Mouse (Mus musculus) stomach, embryonic 16.5 days (tissue): Measurements from ENCODE around the gene Hist1h2bg. TPM values are rescaled to one million over a fixed set of nuclear protein-coding genes. Genes with fewer than 3 reads are reported as not detected.

ENCODE experiments used
- ATAC-seq: fragments of 200-750 bp; cut with Nextera tagmentation; 2 replicates; pipeline ENCODE4 v1.8.0; 2017; ENCODE audit warnings: moderate number of reproducible peaks, moderate TSS enrichment; ENCODE audit not compliant: insufficient read depth, low FRiP score
- H3K27ac ChIP-seq: fragments of 300-500 bp; sonication (generic); 2 replicates; pipeline ENCODE4 v1.5.1; 2014; ENCODE audit warnings: low read length
- H3K27me3 ChIP-seq: fragments of 300-500 bp; sonication (generic); 2 replicates; pipeline ENCODE4 v1.6.1; 2014; ENCODE audit warnings: low read length, control low read depth, mixed read lengths; ENCODE audit not compliant: control insufficient read depth, insufficient read depth
- H3K36me3 ChIP-seq: fragments of 300-500 bp; sonication (generic); 2 replicates; pipeline ENCODE4 v1.6.1; 2014; ENCODE audit warnings: low read length; ENCODE audit not compliant: control insufficient read depth, insufficient read depth
- H3K4me1 ChIP-seq: fragments of 300-500 bp; sonication (generic); 2 replicates; pipeline ENCODE4 v1.6.1; 2014; ENCODE audit warnings: low read length, control low read depth, mixed read lengths; ENCODE audit not compliant: control insufficient read depth, insufficient read depth
- H3K4me2 ChIP-seq: fragments of 300-500 bp; sonication (generic); 2 replicates; pipeline ENCODE4 v1.6.1; 2014; ENCODE audit warnings: low read depth, low read length, mixed read lengths
- H3K4me3 ChIP-seq: fragments of 300-500 bp; sonication (generic); replicated peaks from 2 replicates; pipeline ENCODE4 v1.5.1; 2014; ENCODE audit warnings: mild to moderate bottlenecking, low read length
- H3K9ac ChIP-seq: fragments of 300-500 bp; sonication (generic); 2 replicates; pipeline ENCODE4 v1.6.1; 2014; ENCODE audit warnings: low read length
- H3K9me3 ChIP-seq: fragments of 300-500 bp; sonication (generic); replicated peaks from 2 replicates; pipeline ENCODE4 v1.6.1; 2016; ENCODE audit warnings: low read length, control low read depth; ENCODE audit not compliant: control insufficient read depth
- WGBS: fragments of 180-500 bp; shearing (Covaris S2); extraction: QIAGEN DNeasy Blood & Tissue Kit; methylation state at CpG from one replicate; pipeline ENCODE4 v1.1.7; 2014; 5-methylcytosine and 5-hydroxymethylcytosine counted together
- polyA plus RNA-seq: library from polyadenylated mRNA; unstranded; fragments of >200 nt; fragmentation: Nextera tagmentation; extraction: Ambion mirVana; gene quantifications from 2 replicates; pipeline ENCODE4 v1.2.1, GENCODE M21; 2015

The Hist1h2bg gene
- 16.8 and 17.5 TPM in 2 replicates for polyA plus RNA-seq

- Histone ChIP-seq H3K9me3 (no peaks in the 10 kb centered on the region), H3K36me3 (no peaks in the 10 kb centered on the region), H3K27me3 (no peaks in the 10 kb centered on the region), H3K4me3 (peak within 1 kb of the TSS; percentile 54), H3K4me2 (peak within 1 kb of the TSS; percentile 75), H3K27ac (peak within 1 kb of the TSS; percentile 95), H3K9ac (peak within 1 kb of the TSS; percentile 70), H3K4me1 (peaks cover 23% of the 10 kb centered on the region)
- WGBS = under 1% methylated on average over 18 of the region's 18 CpGs
- peak; percentile 91 for ATAC-seq
Measured at GRCm38 (mm10) chr13:23571022-23571503, at the start of gene Hist1h2bg, which contains the start of gene Hist1h2ae. Gene Hist1h2bg, plus strand, starts transcription at chr13:23571396. Gene Hist1h2ae, minus strand, starts transcription at chr13:23571220.

- Histone ChIP-seq H3K4me1 (peaks cover 4% of the 10 kb centered on the region; the same call in 1 of the 2 replicates), H3K9me3 (no peaks in the 10 kb centered on the region), H3K36me3 (no peaks in the 10 kb centered on the region), H3K4me2 (peak overlapping the region; percentile 42), H3K9ac (no peak overlapping the region), H3K4me3 (0 out of 2 replicates have a peak overlapping the region, but pooled peaks have one; percentile 5), H3K27me3 (no peaks in the 10 kb centered on the region), H3K27ac (no peak overlapping the region)
- no peak for ATAC-seq
- 1% methylated on average over 14 of the region's 14 CpGs for WGBS
Measured at GRCm38 (mm10) chr13:23521703-23522102, 49.5 kb upstream of the Hist1h2bg start.

GRCm38 (mm10) chr13:23523976-23524375 is 47.2 kb upstream of the Hist1h2bg start:
- no peak overlapping the region for H3K4me2 ChIP-seq
- 44% methylated on average over 5 of the region's 5 CpGs for WGBS
- H3K36me3 ChIP-seq = no peaks in the 10 kb centered on the region
- no peak overlapping the region for H3K9ac ChIP-seq
- ATAC-seq = no peak
- H3K9me3 ChIP-seq = no peaks in the 10 kb centered on the region
- no peak overlapping the region for H3K27ac ChIP-seq
- H3K4me3 ChIP-seq = no peak overlapping the region
- H3K27me3 ChIP-seq = no peaks in the 10 kb centered on the region
- peaks cover 6% of the 10 kb centered on the region; the same call in 1 of the 2 replicates for H3K4me1 ChIP-seq

GRCm38 (mm10) chr13:23524654-23525053 is 46.5 kb upstream of the Hist1h2bg start:
- H3K27ac ChIP-seq = no peak overlapping the region
- no peak overlapping the region for H3K4me3 ChIP-seq
- H3K4me2 ChIP-seq = no peak overlapping the region
- no peaks in the 10 kb centered on the region for H3K36me3 ChIP-seq
- peaks cover 8% of the 10 kb centered on the region for H3K4me1 ChIP-seq
- H3K27me3 ChIP-seq = no peaks in the 10 kb centered on the region
- WGBS = 11% methylated on average over 5 of the region's 5 CpGs
- no peak overlapping the region for H3K9ac ChIP-seq
- ATAC-seq = no peak
- H3K9me3 ChIP-seq = no peaks in the 10 kb centered on the region

- 4% methylated on average over 10 of the region's 10 CpGs for WGBS
- H3K27me3 ChIP-seq = no peaks in the 10 kb centered on the region
- H3K9ac ChIP-seq = 0 out of 2 replicates have a peak overlapping the region, but pooled peaks have one; percentile 46
- H3K4me2 ChIP-seq = peak overlapping the region; percentile 63
- H3K4me3 ChIP-seq = peak overlapping the region; percentile 55
- H3K36me3 ChIP-seq = no peaks in the 10 kb centered on the region
- H3K27ac ChIP-seq = no peak overlapping the region
- ATAC-seq = no peak
- H3K4me1 ChIP-seq = peaks cover 8% of the 10 kb centered on the region
- H3K9me3 ChIP-seq = no peaks in the 10 kb centered on the region
Measured at GRCm38 (mm10) chr13:23525901-23526300, 45.3 kb upstream of the Hist1h2bg start.

- Histone ChIP-seq H3K27ac (peak overlapping the region; percentile 76), H3K9ac (peak overlapping the region; percentile 65), H3K4me3 (peak overlapping the region; percentile 55), H3K9me3 (no peaks in the 10 kb centered on the region), H3K4me2 (peak overlapping the region; percentile 63), H3K4me1 (peaks cover 8% of the 10 kb centered on the region), H3K27me3 (no peaks in the 10 kb centered on the region), H3K36me3 (no peaks in the 10 kb centered on the region)
- 1% methylated on average over 17 of the region's 17 CpGs for WGBS
- ATAC-seq = no peak; the same call in 1 of the 2 replicates
Measured at GRCm38 (mm10) chr13:23526312-23526711, 44.9 kb upstream of the Hist1h2bg start.

- peaks cover 22% of the 10 kb centered on the region for H3K4me1 ChIP-seq
- H3K4me2 ChIP-seq = no peak overlapping the region
- no peaks in the 10 kb centered on the region for H3K36me3 ChIP-seq
- H3K9ac ChIP-seq = no peak overlapping the region
- ATAC-seq = no peak
- peak overlapping the region; percentile 9 for H3K27ac ChIP-seq
- 78% methylated on average over 5 of the region's 5 CpGs for WGBS
- no peaks in the 10 kb centered on the region for H3K9me3 ChIP-seq
- no peak overlapping the region for H3K4me3 ChIP-seq
- no peaks in the 10 kb centered on the region for H3K27me3 ChIP-seq
Measured at GRCm38 (mm10) chr13:23529005-23529404, 42.2 kb upstream of the Hist1h2bg start.

- peaks cover 25% of the 10 kb centered on the region for H3K4me1 ChIP-seq
- H3K4me2 ChIP-seq = peak overlapping the region; percentile 63
- peak overlapping the region; percentile 82 for H3K9ac ChIP-seq
- ATAC-seq = no peak
- H3K27me3 ChIP-seq = no peaks in the 10 kb centered on the region
- H3K27ac ChIP-seq = peak overlapping the region; percentile 98; the same call in 1 of the 2 replicates
- H3K9me3 ChIP-seq = no peaks in the 10 kb centered on the region
- WGBS = 10% methylated on average over 2 of the region's 2 CpGs
- peak overlapping the region; percentile 60 for H3K4me3 ChIP-seq
- H3K36me3 ChIP-seq = no peaks in the 10 kb centered on the region
Measured at GRCm38 (mm10) chr13:23529480-23530165, 41.6 kb upstream of the Hist1h2bg start.

- no peaks in the 10 kb centered on the region for H3K27me3 ChIP-seq
- H3K27ac ChIP-seq = peak overlapping the region; percentile 98
- H3K4me2 ChIP-seq = peak overlapping the region; percentile 63
- no peaks in the 10 kb centered on the region for H3K36me3 ChIP-seq
- ATAC-seq = no peak
- H3K4me3 ChIP-seq = peak overlapping the region; percentile 60
- H3K9me3 ChIP-seq = no peaks in the 10 kb centered on the region
- WGBS = under 1% methylated on average over 20 of the region's 20 CpGs
- peak overlapping the region; percentile 82 for H3K9ac ChIP-seq
- H3K4me1 ChIP-seq = peaks cover 28% of the 10 kb centered on the region
Measured at GRCm38 (mm10) chr13:23530181-23530900, 40.9 kb upstream of the Hist1h2bg start.
